Mouse (Mus musculus): Measurements from ENCODE around the gene BC028528. TPM values are rescaled to one million over a fixed set of nuclear protein-coding genes. Genes with fewer than 3 reads are reported as not detected.

The BC028528 gene
- polyA plus RNA-seq, 1 experiment from 2014 or later, result 10.8 TPM

DNA sequence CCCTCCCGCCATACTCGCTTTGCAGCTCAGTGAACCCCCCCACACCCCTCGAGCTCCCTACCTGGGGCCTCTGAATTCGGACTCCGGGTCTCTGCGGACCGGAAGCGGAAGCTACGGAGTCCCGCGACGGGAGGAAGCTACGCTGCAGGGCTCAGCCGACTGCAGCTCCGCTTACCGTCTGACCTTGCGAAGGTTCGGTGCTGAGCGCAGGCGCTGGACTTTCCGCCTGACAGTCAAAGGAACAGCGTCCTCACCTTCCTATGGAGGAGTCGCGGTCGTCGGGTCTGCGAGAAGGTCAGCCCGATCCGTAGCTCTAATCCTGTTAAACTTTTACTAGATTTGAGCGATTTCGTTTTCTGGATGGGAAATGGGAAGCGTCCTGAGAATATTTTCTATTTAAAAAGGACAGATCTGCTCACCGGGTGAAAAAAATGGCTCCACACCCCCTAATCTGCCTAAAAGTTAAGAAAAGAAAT, 20.4 kb downstream of the BC028528 start, which contains the start of gene Mrps21:
Gene Mrps21, minus strand, starts transcription at position 128 of the 476 bp plus-strand sequence.
- ATAC-seq (ENCODE audit: insufficient read depth, low FRiP score, low TSS enrichment) (peak; percentile 85), DNase-seq (ENCODE audit: low spot score) (peak; percentile 89)
- no peaks in the 10 kb centered on the region for H3K9me3 ChIP-seq (ENCODE audit: control insufficient read depth, low read length)
- peaks cover 8% of the 10 kb centered on the region for H3K4me1 ChIP-seq (ENCODE audit: control insufficient read depth, insufficient read depth, low read length)
- H3K9ac ChIP-seq (ENCODE audit: low read length), result peak within 1 kb of the TSS; percentile 75
- WGBS, result under 1% methylated on average over 33 of the region's 33 CpGs
- no peaks in the 10 kb centered on the region for H3K27me3 ChIP-seq (ENCODE audit: control insufficient read depth, insufficient read depth, low read length)
- peak within 1 kb of the TSS; percentile 70 for H3K4me2 ChIP-seq (ENCODE audit: low read depth)
- H3K27ac ChIP-seq (ENCODE audit: low read depth, low read length), result peak within 1 kb of the TSS; percentile 65
- H3K36me3 ChIP-seq (ENCODE audit: control insufficient read depth, insufficient read depth, low read length), result peaks cover 3% of the 10 kb centered on the region; the same call in 1 of the 2 replicates
- H3K4me3 ChIP-seq (ENCODE audit: low read depth, low read length), result peak within 1 kb of the TSS; percentile 58

DNA sequence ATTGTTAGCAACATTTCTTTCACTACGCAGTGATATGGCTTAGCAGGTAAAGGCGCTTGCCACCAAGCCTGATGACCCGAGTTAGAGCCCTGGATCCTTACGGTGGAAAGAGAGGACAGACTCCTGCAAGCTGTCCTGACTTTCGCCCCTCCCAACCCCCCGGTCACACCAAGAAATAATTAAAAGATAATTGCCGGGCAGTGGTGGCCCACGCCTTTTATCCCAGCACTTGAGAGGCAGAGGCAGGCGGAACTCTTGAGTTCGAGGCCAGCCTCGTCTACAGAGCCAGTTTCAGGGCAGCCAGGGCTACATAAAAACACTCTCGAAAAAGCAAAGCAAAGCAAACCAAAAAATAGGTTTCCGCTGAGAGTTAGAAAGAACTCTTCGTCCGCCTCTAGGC, 20.8 kb downstream of the BC028528 start:
- Histone ChIP-seq H3K36me3 (ENCODE audit: control insufficient read depth, insufficient read depth, low read length) (peaks cover 3% of the 10 kb centered on the region; the same call in 1 of the 2 replicates), H3K4me1 (ENCODE audit: control insufficient read depth, insufficient read depth, low read length) (peaks cover 8% of the 10 kb centered on the region), H3K4me2 (ENCODE audit: low read depth) (peak overlapping the region; percentile 70), H3K9ac (ENCODE audit: low read length) (peak overlapping the region; percentile 75), H3K4me3 (ENCODE audit: low read depth, low read length) (peak overlapping the region; percentile 58), H3K27ac (ENCODE audit: low read depth, low read length) (peak overlapping the region; percentile 65; the same call in 1 of the 2 replicates), H3K27me3 (ENCODE audit: control insufficient read depth, insufficient read depth, low read length) (no peaks in the 10 kb centered on the region), H3K9me3 (ENCODE audit: control insufficient read depth, low read length) (no peaks in the 10 kb centered on the region)
- DNase-seq (ENCODE audit: low spot score) (no peak), ATAC-seq (ENCODE audit: insufficient read depth, low FRiP score, low TSS enrichment) (0 out of 2 replicates have a peak, but pooled peaks have one; percentile 27)
- 8% methylated on average over 15 of the region's 15 CpGs for WGBS

DNA sequence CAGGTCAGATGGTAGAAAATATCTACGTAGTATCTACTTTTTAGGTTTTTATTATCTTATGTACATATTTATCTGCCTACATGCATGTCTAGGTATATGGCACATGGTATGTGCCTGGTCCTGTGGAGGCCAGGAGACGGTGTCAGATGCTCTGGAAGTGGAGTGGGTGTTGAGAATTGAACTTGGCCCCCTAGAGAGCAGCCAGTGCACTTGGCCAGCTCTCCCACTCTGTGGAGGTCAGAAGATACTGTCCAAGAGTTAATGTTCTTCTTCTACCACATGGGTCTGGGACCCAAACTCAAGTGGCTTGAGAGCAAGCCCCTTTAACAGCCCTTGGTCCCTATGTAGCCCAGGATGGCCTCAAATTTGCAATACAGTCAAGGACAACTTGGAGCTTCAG, 24.4 kb downstream of the BC028528 start:
- Histone ChIP-seq H3K27ac (ENCODE audit: low read depth, low read length) (no peak overlapping the region), H3K4me3 (ENCODE audit: low read depth, low read length) (no peak overlapping the region), H3K36me3 (ENCODE audit: control insufficient read depth, insufficient read depth, low read length) (peaks cover 5% of the 10 kb centered on the region; the same call in 1 of the 2 replicates), H3K9ac (ENCODE audit: low read length) (no peak overlapping the region), H3K4me2 (ENCODE audit: low read depth) (no peak overlapping the region), H3K4me1 (ENCODE audit: control insufficient read depth, insufficient read depth, low read length) (peaks cover 8% of the 10 kb centered on the region), H3K27me3 (ENCODE audit: control insufficient read depth, insufficient read depth, low read length) (no peaks in the 10 kb centered on the region), H3K9me3 (ENCODE audit: control insufficient read depth, low read length) (no peaks in the 10 kb centered on the region)
- ATAC-seq (ENCODE audit: insufficient read depth, low FRiP score, low TSS enrichment) (no peak), DNase-seq (ENCODE audit: low spot score) (no peak)
- 95% methylated on average over 2 of the region's 2 CpGs for WGBS

DNA sequence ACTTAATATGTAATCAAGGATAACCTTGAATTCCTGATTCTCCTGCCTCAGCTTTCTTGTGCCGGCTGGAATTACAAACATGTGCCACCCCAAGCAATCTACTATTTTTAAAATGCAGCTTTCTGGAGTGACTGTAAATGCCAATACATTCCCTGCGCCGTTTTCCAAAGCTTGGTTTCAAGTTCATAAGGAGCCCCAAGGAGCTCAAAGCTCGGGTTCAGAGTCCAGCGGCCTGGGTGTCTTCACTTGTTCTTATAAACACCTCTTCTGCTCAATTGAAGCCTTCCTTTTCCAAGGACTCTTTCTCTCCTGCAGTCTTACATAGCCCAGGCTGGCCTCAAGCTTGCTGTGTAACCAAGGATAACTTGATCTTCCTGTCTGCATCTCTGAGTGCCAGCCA, 25.7 kb downstream of the BC028528 start:
- WGBS, result 90% methylated on average over 5 of the region's 5 CpGs
- ATAC-seq (ENCODE audit: insufficient read depth, low FRiP score, low TSS enrichment), result no peak

DNA sequence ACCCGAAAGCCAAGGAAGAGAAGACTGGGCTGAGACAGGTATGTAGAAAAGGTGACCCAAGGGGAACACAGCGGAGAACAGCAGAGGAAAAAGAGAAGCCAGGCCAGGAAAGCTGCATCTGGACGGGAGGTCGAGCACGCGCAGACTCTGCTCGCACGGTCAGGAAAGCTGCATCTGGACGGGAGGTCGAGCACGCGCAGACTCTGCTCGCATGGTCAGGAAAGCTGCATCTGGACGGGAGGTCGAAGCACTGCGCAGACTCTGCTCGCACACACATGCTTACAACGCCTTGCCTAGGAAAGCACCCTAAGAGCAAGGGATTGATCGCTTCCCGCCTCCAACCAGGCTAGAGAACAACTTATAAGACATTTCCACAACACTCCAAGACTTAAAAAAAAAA, 26.2 kb downstream of the BC028528 start:
- WGBS, result 92% methylated on average over 20 of the region's 20 CpGs
- Histone ChIP-seq H3K4me1 (ENCODE audit: control insufficient read depth, insufficient read depth, low read length) (peaks cover 2% of the 10 kb centered on the region), H3K36me3 (ENCODE audit: control insufficient read depth, insufficient read depth, low read length) (peaks cover 5% of the 10 kb centered on the region; the same call in 1 of the 2 replicates), H3K4me3 (ENCODE audit: low read depth, low read length) (no peak overlapping the region), H3K9ac (ENCODE audit: low read length) (no peak overlapping the region), H3K27ac (ENCODE audit: low read depth, low read length) (no peak overlapping the region), H3K9me3 (ENCODE audit: control insufficient read depth, low read length) (no peaks in the 10 kb centered on the region), H3K4me2 (ENCODE audit: low read depth) (no peak overlapping the region), H3K27me3 (ENCODE audit: control insufficient read depth, insufficient read depth, low read length) (no peaks in the 10 kb centered on the region)
- DNase-seq (ENCODE audit: low spot score), result no peak
- ATAC-seq (ENCODE audit: insufficient read depth, low FRiP score, low TSS enrichment), result no peak

More for the DNA sequence above, 25.7 kb downstream of the BC028528 start:
- no peak for DNase-seq (ENCODE audit: low spot score)
- Histone ChIP-seq H3K27ac (ENCODE audit: low read depth, low read length) (no peak overlapping the region), H3K36me3 (ENCODE audit: control insufficient read depth, insufficient read depth, low read length) (peaks cover 5% of the 10 kb centered on the region; the same call in 1 of the 2 replicates), H3K9me3 (ENCODE audit: control insufficient read depth, low read length) (no peaks in the 10 kb centered on the region), H3K4me2 (ENCODE audit: low read depth) (no peak overlapping the region), H3K9ac (ENCODE audit: low read length) (no peak overlapping the region), H3K4me3 (ENCODE audit: low read depth, low read length) (no peak overlapping the region), H3K27me3 (ENCODE audit: control insufficient read depth, insufficient read depth, low read length) (no peaks in the 10 kb centered on the region), H3K4me1 (ENCODE audit: control insufficient read depth, insufficient read depth, low read length) (peaks cover 4% of the 10 kb centered on the region)

DNA sequence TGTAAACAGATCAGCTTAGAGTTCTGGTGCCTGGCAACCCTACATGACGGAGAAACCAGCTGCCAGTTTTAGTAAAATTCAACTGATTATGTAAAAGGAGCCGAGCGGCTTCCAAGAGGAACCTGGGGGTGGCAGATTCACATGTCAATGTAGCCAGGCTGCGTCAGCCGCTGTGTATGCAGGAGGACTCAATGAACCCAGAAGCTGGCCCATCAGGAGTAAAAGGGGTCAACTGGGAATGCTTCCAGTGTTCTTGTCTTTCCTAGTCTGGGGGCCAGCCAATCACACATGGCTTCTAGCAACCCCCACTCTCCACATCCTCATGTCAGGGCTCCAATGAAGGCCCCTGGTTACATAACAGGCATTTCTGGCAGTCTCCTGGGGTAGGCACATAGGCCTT, 26.8 kb downstream of the BC028528 start:
- WGBS, result 90% methylated on average over 5 of the region's 5 CpGs
- ATAC-seq (ENCODE audit: insufficient read depth, low FRiP score, low TSS enrichment) (no peak), DNase-seq (ENCODE audit: low spot score) (no peak)
- no peaks in the 10 kb centered on the region for H3K4me1 ChIP-seq (ENCODE audit: control insufficient read depth, insufficient read depth, low read length)
- no peak overlapping the region for H3K27ac ChIP-seq (ENCODE audit: low read depth, low read length)
- H3K4me3 ChIP-seq (ENCODE audit: low read depth, low read length), result no peak overlapping the region
- no peak overlapping the region for H3K9ac ChIP-seq (ENCODE audit: low read length)
- peaks cover 5% of the 10 kb centered on the region; the same call in 1 of the 2 replicates for H3K36me3 ChIP-seq (ENCODE audit: control insufficient read depth, insufficient read depth, low read length)
- H3K9me3 ChIP-seq (ENCODE audit: control insufficient read depth, low read length), result no peaks in the 10 kb centered on the region
- H3K4me2 ChIP-seq (ENCODE audit: low read depth), result no peak overlapping the region
- H3K27me3 ChIP-seq (ENCODE audit: control insufficient read depth, insufficient read depth, low read length), result no peaks in the 10 kb centered on the region

DNA sequence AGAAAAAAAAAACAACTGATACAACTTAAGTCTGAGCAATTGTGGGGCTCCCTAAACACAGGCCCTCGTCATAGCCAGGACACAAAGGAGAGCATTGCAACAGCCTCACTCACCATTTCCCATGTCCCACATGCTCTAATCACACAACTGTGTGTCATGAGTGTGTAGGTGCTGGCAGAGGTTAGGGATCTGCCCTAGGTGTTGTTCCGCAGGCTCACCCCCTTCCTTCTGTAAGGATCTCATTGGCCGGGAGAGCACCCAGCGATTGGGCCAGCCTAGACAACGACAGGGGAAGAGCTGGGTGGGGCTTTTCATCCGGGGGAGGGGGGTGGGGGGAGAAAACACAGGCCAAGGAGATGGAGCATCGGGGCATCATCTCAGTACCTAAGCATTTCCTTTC, 28.2 kb downstream of the BC028528 start:
- H3K36me3 ChIP-seq (ENCODE audit: control insufficient read depth, insufficient read depth, low read length), result peaks cover 2% of the 10 kb centered on the region; the same call in 1 of the 2 replicates
- no peak overlapping the region for H3K4me3 ChIP-seq (ENCODE audit: low read depth, low read length)
- H3K27ac ChIP-seq (ENCODE audit: low read depth, low read length), result no peak overlapping the region
- no peak overlapping the region for H3K9ac ChIP-seq (ENCODE audit: low read length)
- 80% methylated on average over 7 of the region's 7 CpGs for WGBS
- H3K4me1 ChIP-seq (ENCODE audit: control insufficient read depth, insufficient read depth, low read length), result no peaks in the 10 kb centered on the region
- no peak overlapping the region for H3K4me2 ChIP-seq (ENCODE audit: low read depth)
- no peaks in the 10 kb centered on the region for H3K27me3 ChIP-seq (ENCODE audit: control insufficient read depth, insufficient read depth, low read length)
- DNase-seq (ENCODE audit: low spot score), result no peak
- H3K9me3 ChIP-seq (ENCODE audit: control insufficient read depth, low read length), result no peaks in the 10 kb centered on the region
- ATAC-seq (ENCODE audit: insufficient read depth, low FRiP score, low TSS enrichment), result no peak

DNA sequence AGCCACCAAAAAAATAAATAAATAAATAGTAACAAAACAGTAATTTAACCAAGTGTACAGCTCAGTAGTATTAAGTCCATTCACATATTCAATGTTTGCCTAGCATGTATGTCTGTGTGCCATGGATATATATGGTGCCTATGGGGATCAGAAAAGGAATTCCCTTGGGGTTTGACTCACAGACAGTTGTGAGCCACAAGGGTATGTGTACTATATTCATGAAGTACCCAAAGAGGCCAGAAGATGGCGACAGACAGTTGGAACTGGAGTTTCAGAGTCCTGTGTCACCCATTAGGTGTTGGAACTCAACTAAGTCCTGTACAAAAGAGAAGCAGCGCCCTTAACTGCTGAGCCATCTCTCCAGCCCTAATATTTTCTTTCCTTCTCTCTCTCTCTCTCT, 30.0 kb downstream of the BC028528 start:
- no peak; the same call in 1 of the 2 replicates for ATAC-seq (ENCODE audit: insufficient read depth, low FRiP score, low TSS enrichment)
- Histone ChIP-seq H3K4me3 (ENCODE audit: low read depth, low read length) (no peak overlapping the region), H3K4me1 (ENCODE audit: control insufficient read depth, insufficient read depth, low read length) (no peaks in the 10 kb centered on the region), H3K9me3 (ENCODE audit: control insufficient read depth, low read length) (no peaks in the 10 kb centered on the region), H3K27me3 (ENCODE audit: control insufficient read depth, insufficient read depth, low read length) (no peaks in the 10 kb centered on the region), H3K4me2 (ENCODE audit: low read depth) (no peak overlapping the region), H3K36me3 (ENCODE audit: control insufficient read depth, insufficient read depth, low read length) (0 out of 2 replicates have a peak, but pooled peaks cover 2% of the 10 kb centered on the region), H3K27ac (ENCODE audit: low read depth, low read length) (no peak overlapping the region), H3K9ac (ENCODE audit: low read length) (no peak overlapping the region)
- peak; percentile 41 for DNase-seq (ENCODE audit: low spot score)
- 39% methylated on average over 2 of the region's 2 CpGs for WGBS

DNA sequence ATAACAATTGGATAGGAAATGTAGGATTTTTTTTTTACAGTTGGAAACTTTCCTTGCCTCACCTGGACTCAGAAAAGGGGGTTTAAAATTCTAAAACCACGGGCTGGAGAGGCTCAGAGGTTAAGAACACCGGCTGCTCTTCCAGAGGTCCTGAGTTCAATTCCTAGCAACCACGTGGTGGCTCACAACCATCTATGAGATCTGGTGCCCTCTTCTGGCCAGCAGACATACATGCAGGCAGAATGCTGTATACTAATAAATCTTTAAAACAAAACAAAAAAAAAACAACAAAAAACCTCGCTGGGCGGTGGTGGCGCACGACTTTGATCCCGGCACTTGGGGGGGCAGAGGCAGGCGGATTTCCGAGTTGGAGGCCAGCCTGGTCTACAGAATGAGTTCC, 30.6 kb downstream of the BC028528 start:
- Histone ChIP-seq H3K9me3 (ENCODE audit: control insufficient read depth, low read length) (no peaks in the 10 kb centered on the region), H3K36me3 (ENCODE audit: control insufficient read depth, insufficient read depth, low read length) (0 out of 2 replicates have a peak, but pooled peaks cover 2% of the 10 kb centered on the region), H3K27ac (ENCODE audit: low read depth, low read length) (no peak overlapping the region), H3K4me3 (ENCODE audit: low read depth, low read length) (no peak overlapping the region), H3K4me1 (ENCODE audit: control insufficient read depth, insufficient read depth, low read length) (peaks cover under 1% of the 10 kb centered on the region; the same call in 1 of the 2 replicates), H3K9ac (ENCODE audit: low read length) (no peak overlapping the region), H3K27me3 (ENCODE audit: control insufficient read depth, insufficient read depth, low read length) (no peaks in the 10 kb centered on the region), H3K4me2 (ENCODE audit: low read depth) (no peak overlapping the region)
- WGBS, result 76% methylated on average over 10 of the region's 10 CpGs
- DNase-seq (ENCODE audit: low spot score), result no peak
- no peak for ATAC-seq (ENCODE audit: insufficient read depth, low FRiP score, low TSS enrichment)
